In the genomic region with DNA sequence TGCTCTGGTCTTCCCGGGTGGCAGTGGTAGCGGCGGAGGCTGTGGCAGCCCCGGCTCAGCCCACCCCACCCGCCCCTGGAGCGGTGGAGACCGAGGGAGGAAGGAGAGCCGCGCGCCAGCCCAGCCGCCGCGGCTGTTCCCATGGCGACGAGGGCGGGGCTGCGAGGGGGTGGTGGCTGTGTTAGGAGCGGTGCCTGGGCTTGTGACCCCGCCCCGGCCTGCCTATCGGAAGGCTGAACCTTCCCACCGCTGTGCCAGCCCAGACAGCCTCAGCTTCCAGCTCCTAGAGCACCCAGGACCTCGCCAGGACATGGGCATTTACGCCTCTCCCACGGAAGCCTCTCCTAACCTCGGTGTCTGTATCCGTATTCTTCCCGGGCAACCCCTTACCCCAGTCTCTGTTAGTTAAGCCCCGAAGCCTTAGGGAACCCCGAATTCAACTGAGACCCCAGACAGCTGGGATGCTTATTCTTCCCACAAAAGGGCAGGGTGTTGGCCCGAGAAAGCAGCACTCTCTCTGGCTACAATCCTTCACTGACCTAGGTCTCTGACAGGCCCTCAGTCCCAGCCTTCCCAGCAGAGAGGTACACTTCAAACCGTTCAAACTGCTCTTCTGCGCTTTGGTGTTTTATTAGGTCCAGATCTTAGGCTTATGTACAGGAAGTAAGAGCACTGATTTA, we compare ENCODE assay signal across 8 mouse cellular contexts. TPM values are rescaled to one million over a fixed set of nuclear protein-coding genes. Genes with fewer than 3 reads are reported as not detected.
DNase-seq lines count a peak whose midpoint lies in the region; ATAC-seq and TF ChIP-seq lines count a peak whose summit lies in the region.

Gene Ctxn1, minus strand, starts transcription at position 150 of the 680 bp plus-strand sequence.

- no peak for TF ChIP-seq EP300 in MEL (IDR thresholded peaks at IDR 0.05; ENCODE audit: low read depth in 1 of 2, low read length in 2 of 2)

- H3K4me1 ChIP-seq in MEL (ENCODE audit: control insufficient read depth in 1 of 2, insufficient read depth in 2 of 2, low read length in 2 of 2): peaks cover 0 to 5% of the 10 kb centered on the region in 2 experiments; a peak in 2 of 4 replicates
- peaks cover 13% of the 10 kb centered on the region for H3K4me1 ChIP-seq in forebrain, postnatal 0 days (ENCODE audit: insufficient read depth)
- H3K4me1 ChIP-seq in lung, embryonic 15.5 days: peaks cover 26% of the 10 kb centered on the region

- peak within 1 kb of the TSS; percentile 54 for H3K9ac ChIP-seq in MEL (ENCODE audit: control insufficient read depth, low read depth, low read length, poor library complexity, severe bottlenecking)
- peak within 1 kb of the TSS; percentile 98 for H3K9ac ChIP-seq in forebrain, postnatal 0 days
- H3K9ac ChIP-seq in lung, embryonic 15.5 days: peak within 1 kb of the TSS; percentile 77

- H3K27me3 ChIP-seq in MEL (ENCODE audit: control insufficient read depth in 1 of 2, insufficient read depth in 2 of 2, low read length in 2 of 2): no peaks in the 10 kb centered on the region
- no peaks in the 10 kb centered on the region for H3K27me3 ChIP-seq in forebrain, postnatal 0 days (ENCODE audit: insufficient read depth, low read length)
- H3K27me3 ChIP-seq in lung, embryonic 15.5 days: no peaks in the 10 kb centered on the region

- no peaks in the 10 kb centered on the region for H3K79me2 ChIP-seq in MEL (ENCODE audit: control insufficient read depth, insufficient read depth, low read length, poor library complexity)

- TF ChIP-seq RAD21 in MEL (IDR thresholded peaks at IDR 0.05; ENCODE audit: low read depth, low read length): no peak

- H3K36me3 ChIP-seq in MEL (ENCODE audit: control insufficient read depth in 1 of 2, insufficient read depth in 2 of 2, low read length in 2 of 2): peaks cover 3% of the 10 kb centered on the region in 2 experiments; a peak in 3 of 4 replicates
- peaks cover 54% of the 10 kb centered on the region for H3K36me3 ChIP-seq in forebrain, postnatal 0 days (ENCODE audit: insufficient read depth)
- peaks cover 62% of the 10 kb centered on the region for H3K36me3 ChIP-seq in lung, embryonic 15.5 days

- no peak for TF ChIP-seq CTCF in MEL (IDR thresholded peaks at IDR 0.05 in 2 of 3, conservative IDR thresholded peaks at IDR 0.05 in 1 of 3; ENCODE audit: control insufficient read depth in 1 of 3, insufficient read depth in 1 of 3, low read depth in 2 of 3, low read length in 3 of 3, poor library complexity in 1 of 3, severe bottlenecking in 1 of 3)
- no peak for TF ChIP-seq CTCF in forebrain, postnatal 0 days (IDR thresholded peaks at IDR 0.05; ENCODE audit: low read depth)

- TF ChIP-seq POLR2A in MEL (IDR thresholded peaks at IDR 0.05; ENCODE audit: control insufficient read depth in 1 of 2, insufficient read depth in 1 of 2, low read depth in 1 of 2, low read length in 2 of 2, poor library complexity in 1 of 2): peak in 1 of 2 experiments; percentile 33; a peak in 1 of 4 replicates

- H3K9me3 ChIP-seq in MEL (replicated peaks; ENCODE audit: insufficient read depth, low read length): no peaks in the 10 kb centered on the region
- H3K9me3 ChIP-seq in forebrain, postnatal 0 days (ENCODE audit: low read length): no peaks in the 10 kb centered on the region
- no peaks in the 10 kb centered on the region for H3K9me3 ChIP-seq in lung, embryonic 15.5 days

- H3K4me3 ChIP-seq in MEL (ENCODE audit: control insufficient read depth in 1 of 2, insufficient read depth in 1 of 2, low read depth in 2 of 2, low read length in 2 of 2): peak within 1 kb of the TSS; percentile 41 to 50; a peak in 3 of 4 replicates
- H3K4me3 ChIP-seq in forebrain, postnatal 0 days (ENCODE audit: low read depth, low read length): peak within 1 kb of the TSS; percentile 82
- peak within 1 kb of the TSS; percentile 87 for H3K4me3 ChIP-seq in lung, embryonic 15.5 days

- ATAC-seq in forebrain, postnatal 0 days: peak; percentile 92
- ATAC-seq in lung, embryonic 15.5 days (ENCODE audit: borderline replicate concordance, extremely low read depth, low FRiP score, low TSS enrichment): peak; percentile 94

- H3K4me2 ChIP-seq in forebrain, postnatal 0 days (ENCODE audit: low read depth): peak within 1 kb of the TSS; percentile 80
- H3K4me2 ChIP-seq in lung, embryonic 15.5 days: peak within 1 kb of the TSS; percentile 92

- 8% methylated on average over 32 of the region's 33 CpGs for WGBS in forebrain, postnatal 0 days
- 7% methylated on average over 25 of the region's 33 CpGs for WGBS in lung, embryonic 15.5 days

- no peak within 1 kb of the TSS for H3K27ac ChIP-seq in MEL (ENCODE audit: control insufficient read depth, low read depth, low read length)
- peak within 1 kb of the TSS; percentile 95 for H3K27ac ChIP-seq in forebrain, postnatal 0 days (ENCODE audit: low read depth, low read length)
- peak within 1 kb of the TSS; percentile 86 for H3K27ac ChIP-seq in lung, embryonic 15.5 days

- intact Hi-C loops in heart, postnatal 36 days (cut with DNase I): loop anchor here (2.0 to 10.0 kb wide), 7 partner anchors 16 to 744 kb away; partner anchors contain the start of genes Pcp2, Pet100, Pnpla6 and Timm44

- DNase-seq in MEL (ENCODE audit: low read depth, low spot score): peak; percentile 92
- peak; percentile 77 to 83 for DNase-seq in cerebellum, adult 18-20 months
- DNase-seq in forebrain, postnatal 0 days: peak; percentile 94
- peak; percentile 93 to 96 for DNase-seq in heart, postnatal 36 days
- peak; percentile 88 to 89 for DNase-seq in layer of hippocampus, adult 8-10 months (ENCODE audit: low spot score in 2 of 2)
- peak; percentile 94 for DNase-seq in ovary, adult 18-20 months (ENCODE audit: low spot score)
- DNase-seq in thymus, postnatal 0 days (ENCODE audit: low spot score): peak; percentile 92

TF ChIP-seq in MEL, 35 proteins besides CTCF, POLR2A, EP300 and RAD21:
- TF ChIP-seq CHD1 (IDR thresholded peaks at IDR 0.05; ENCODE audit: low read depth, low read length) (no peak), UBTF (IDR thresholded peaks at IDR 0.05; ENCODE audit: borderline replicate concordance, insufficient read depth, low read depth, low read length) (no peak), KAT2A (conservative IDR thresholded peaks at IDR 0.05; ENCODE audit: low read depth, low read length) (no peak), ETS1 (IDR thresholded peaks at IDR 0.05; ENCODE audit: low read depth, low read length) (no peak), NELFE (IDR thresholded peaks at IDR 0.05; ENCODE audit: low read depth, low read length) (0 out of 2 replicates have a peak, but pooled peaks have one; percentile 25), CHD2 (IDR thresholded peaks at IDR 0.05; ENCODE audit: low read length) (no peak), TAL1 (IDR thresholded peaks at IDR 0.05; ENCODE audit: low read length) (no peak), GABPA (IDR thresholded peaks at IDR 0.05; ENCODE audit: low read depth, low read length) (no peak), MXI1 (IDR thresholded peaks at IDR 0.05; ENCODE audit: low read depth, low read length) (peak; percentile 65), MYC (IDR thresholded peaks at IDR 0.05; ENCODE audit: low read depth, low read length) (no peak), E2F4 (IDR thresholded peaks at IDR 0.05; ENCODE audit: borderline replicate concordance, low read depth, low read length) (no peak), POLR2AphosphoS2 (IDR thresholded peaks at IDR 0.05; ENCODE audit: low read length) (peak; percentile 91), USF2 (IDR thresholded peaks at IDR 0.05; ENCODE audit: borderline replicate concordance in 1 of 2, insufficient read depth in 1 of 2, low read depth in 1 of 2, low read length in 2 of 2) (no peak), BHLHE40 (IDR thresholded peaks at IDR 0.05; ENCODE audit: borderline replicate concordance, low read depth, low read length) (no peak), ELF1 (IDR thresholded peaks at IDR 0.05; ENCODE audit: low read depth, low read length) (peak; percentile 77), TBP (IDR thresholded peaks at IDR 0.05; ENCODE audit: low read depth, low read length) (no peak), SIN3A (IDR thresholded peaks at IDR 0.05; ENCODE audit: low read length) (peak; percentile 72), ZMIZ1 (IDR thresholded peaks at IDR 0.05; ENCODE audit: low read depth, low read length) (no peak), MEF2A (IDR thresholded peaks at IDR 0.05; ENCODE audit: extremely low read depth, insufficient replicate concordance, low read depth, low read length, poor library complexity, severe bottlenecking) (no peak), ZKSCAN1 (IDR thresholded peaks at IDR 0.05; ENCODE audit: low read depth, low read length) (no peak), MAZ (IDR thresholded peaks at IDR 0.05; ENCODE audit: low read depth, low read length) (peak; percentile 97), GATA1 (IDR thresholded peaks at IDR 0.05; ENCODE audit: low read depth, low read length) (no peak), USF1 (IDR thresholded peaks at IDR 0.05; ENCODE audit: low read depth, low read length) (peak; percentile 63)

RNA-seq across cellular contexts. Expression of gene Ctxn1, which starts in this region (rescaled TPM):
- total RNA-seq in MEL (2012; rRNA removed): 0.26 and 0.58 TPM in 2 replicates
- 1 to 10 TPM in 1 of 2 experiments, not detected in 1; 5.6 TPM for polyA plus RNA-seq in MEL (2012; ENCODE audit: insufficient read depth in 1 of 2, insufficient read length in 2 of 2, low read depth in 1 of 2, low replicate concordance in 2 of 2, missing spikeins in 1 of 2)
- total RNA-seq in forebrain, postnatal 0 days (2014; rRNA removed): 111 and 113 TPM in 2 replicates
- polyA plus RNA-seq in forebrain, postnatal 0 days (2015; fragmentation: Nextera tagmentation; extraction: Ambion mirVana): 452 and 513 TPM in 2 replicates
- under 1 TPM; 0.57 to 0.97 TPM for total RNA-seq in heart, postnatal 36 days (2021)
- total RNA-seq in layer of hippocampus, adult 8-10 months (2022): 100 to 1,000 TPM; 421 to 475 (median 460) TPM
- 75.3 and 75.6 TPM in 2 replicates for polyA plus RNA-seq in lung, embryonic 15.5 days (2015; fragmentation: Nextera tagmentation; extraction: Ambion mirVana)
- polyA plus RNA-seq in thymus, postnatal 0 days (2015; fragmentation: Nextera tagmentation; extraction: Ambion mirVana): 8.5 and 8.7 TPM in 2 replicates

Comparison
In these comparisons a context has a peak if more than half of its experiments do, and no peak if none do; other contexts are left out.
1. RNA of gene Ctxn1 (total RNA-seq): 421 to 475 TPM in layer of hippocampus, adult 8-10 months and 111 to 113 TPM in forebrain, postnatal 0 days; 0.57 to 0.97 TPM in heart, postnatal 36 days and 0.26 to 0.58 TPM in MEL; every median in the first group is over 10 times any median in the second.
2. Peak in DNase-seq in heart, postnatal 36 days; RNA of the gene not detected or under 1 TPM.
3. Peak in every context shown above with its lines, with median percentiles within 50 percentile points of each other: DNase-seq, H3K4me3 ChIP-seq and H3K9ac ChIP-seq.